Mouse (Mus musculus) stomach, embryonic 15.5 days (tissue): Measurements from ENCODE around the gene Fbxw21. TPM values are rescaled to one million over a fixed set of nuclear protein-coding genes. Genes with fewer than 3 reads are reported as not detected.

Experiments used
- polyA plus RNA-seq: library from polyadenylated mRNA; unstranded; fragments of >200 nt; fragmentation: Nextera tagmentation; extraction: Ambion mirVana; gene quantifications from 2 replicates; pipeline ENCODE4 v1.2.1, GENCODE M21; 2015

The Fbxw21 gene
- polyA plus RNA-seq, 1 experiment from 2014 or later, result not detected

Other genes with a start within 250 kb of the Fbxw21 start
- gene Tmem89, start 247.4 kb downstream of the Fbxw21 start, polyA plus RNA-seq, result not detected in 2 replicates
- 499 and 511 TPM in 2 replicates for gene Uqcrc1, start 225.4 kb downstream of the Fbxw21 start, polyA plus RNA-seq
- gene Col7a1, start 208.5 kb downstream of the Fbxw21 start, polyA plus RNA-seq, result 5.9 and 6.6 TPM in 2 replicates
- gene Ucn2, start 176.0 kb downstream of the Fbxw21 start, polyA plus RNA-seq, result 0.12 and 0.19 TPM in 2 replicates
- gene Pfkfb4, start 170.3 kb downstream of the Fbxw21 start, polyA plus RNA-seq, result 9.6 and 10.2 TPM in 2 replicates
- gene Shisa5, start 123.5 kb downstream of the Fbxw21 start, polyA plus RNA-seq, result 104 and 107 TPM in 2 replicates
- gene Trex1, start 102.3 kb downstream of the Fbxw21 start, polyA plus RNA-seq, result 12.7 and 14.4 TPM in 2 replicates
- 24.7 and 26.1 TPM in 2 replicates for gene Atrip, start 87.9 kb downstream of the Fbxw21 start, polyA plus RNA-seq
- gene Ccdc51, start 79.5 kb downstream of the Fbxw21 start, polyA plus RNA-seq, result 14.7 and 16.3 TPM in 2 replicates
- 586 and 587 TPM in 2 replicates for gene Tma7, start 79.5 kb downstream of the Fbxw21 start, polyA plus RNA-seq
- 12.8 and 13.3 TPM in 2 replicates for gene Plxnb1, start 66.7 kb downstream of the Fbxw21 start, polyA plus RNA-seq
- gene Fbxw13, start 33.9 kb upstream of the Fbxw21 start, polyA plus RNA-seq, result 0.10 TPM in 1 of 2 replicates, not detected in the other
- gene Fbxw20, start 72.7 kb upstream of the Fbxw21 start, polyA plus RNA-seq, result not detected in 2 replicates
- gene Fbxw14, start 125.6 kb upstream of the Fbxw21 start, polyA plus RNA-seq, result not detected in 2 replicates
- not detected in 2 replicates for gene Fbxw28, start 177.6 kb upstream of the Fbxw21 start, polyA plus RNA-seq
- gene Fbxw22, start 242.3 kb upstream of the Fbxw21 start, polyA plus RNA-seq, result not detected in 2 replicates